Mouse (Mus musculus) gastrocnemius, adult 2 months (tissue): ENCODE results near the gene 1810062G17Rik. TPM values are rescaled to one million over a fixed set of nuclear protein-coding genes. Genes with fewer than 3 reads are reported as not detected.

Source experiments
- DNase-seq: peaks from one replicate; pipeline ENCODE4 v3.0.0; 2022
- H3K27ac ChIP-seq: fragments of 200-600 bp; 2 replicates; pipeline ENCODE4 v1.8.1; 2022; ENCODE audit warnings: mild to moderate bottlenecking
- H3K4me3 ChIP-seq: fragments of 200-600 bp; 2 replicates; pipeline ENCODE4 v1.8.1; 2022; ENCODE audit warnings: mild to moderate bottlenecking, moderate library complexity
- CTCF ChIP-seq: fragments of 200-600 bp; IDR thresholded peaks from 2 replicates; pipeline ENCODE4 v1.8.1; 2022; ENCODE audit warnings: antibody characterized with exemption, mild to moderate bottlenecking, moderate library complexity
- intact Hi-C: fragments of 180-260 bp; cut with DNase I; formaldehyde crosslinking; loops from one replicate; pipeline ENCODE4 v1.15.1; 2025
- microRNA-seq: library from miRNA; unstranded; fragments of <30 nt; microRNA quantifications from one replicate; pipeline ENCODE4 v1.2.0, GENCODE M21; 2021
- total RNA-seq, 2 experiments: library from RNA; stranded (reverse); gene quantifications; 2 replicates each; pipeline ENCODE4 v1.2.3; 2021

The 1810062G17Rik gene
- total RNA-seq, 2 experiments from 2014 or later, result not detected

GRCm38 (mm10) chr3:36530345-36530744, 54.6 kb downstream of the 1810062G17Rik start:
- no peak for DNase-seq
- Histone ChIP-seq H3K27ac (no peak overlapping the region), H3K4me3 (no peak overlapping the region)
- intact Hi-C loops, result no loop called here
- no peak for TF ChIP-seq CTCF

- no peak overlapping the region for H3K27ac ChIP-seq
- no peak for TF ChIP-seq CTCF
- no peak overlapping the region for H3K4me3 ChIP-seq
- no peak for DNase-seq
- intact Hi-C loops, result no loop called here
These were observed 55.0 kb downstream of the 1810062G17Rik start for GRCm38 (mm10) chr3:36530781-36531180.

GRCm38 (mm10) chr3:36531242-36531641, 55.5 kb downstream of the 1810062G17Rik start:
- no peak overlapping the region for H3K27ac ChIP-seq
- no peak for DNase-seq
- intact Hi-C loops, result no loop called here

More at GRCm38 (mm10) chr3:36531242-36531641, 55.5 kb downstream of the 1810062G17Rik start:
- no peak for TF ChIP-seq CTCF
- no peak overlapping the region for H3K4me3 ChIP-seq

Small RNA genes within 50 kb of the gene (microRNA-seq; reads per million reads assigned to microRNA genes)
- not detected for gene Mir7009

Other genes with a start within 250 kb of the 1810062G17Rik start
- 10 to 100 TPM; 35.1 to 55.7 TPM for gene Anxa5, start within 50 bp of the 1810062G17Rik start, total RNA-seq
- gene Gm11549, start 45.9 kb downstream of the 1810062G17Rik start, total RNA-seq, result not detected
- gene Exosc9, start 76.7 kb downstream of the 1810062G17Rik start, total RNA-seq, result 10 to 100 TPM; 16.3 to 16.9 TPM
- under 1 TPM; 0.13 to 0.14 TPM for gene Ccna2, start 96.2 kb downstream of the 1810062G17Rik start, total RNA-seq
- gene Bbs7, start 137.5 kb downstream of the 1810062G17Rik start, total RNA-seq, result 1 to 10 TPM; 7.9 to 8.1 TPM
- gene Trpc3, start 214.2 kb downstream of the 1810062G17Rik start, total RNA-seq, result 1 to 10 TPM; 3.4 to 4.0 TPM